Comparison of ENCODE assay signal across 27 mouse cellular contexts in the genomic region with DNA sequence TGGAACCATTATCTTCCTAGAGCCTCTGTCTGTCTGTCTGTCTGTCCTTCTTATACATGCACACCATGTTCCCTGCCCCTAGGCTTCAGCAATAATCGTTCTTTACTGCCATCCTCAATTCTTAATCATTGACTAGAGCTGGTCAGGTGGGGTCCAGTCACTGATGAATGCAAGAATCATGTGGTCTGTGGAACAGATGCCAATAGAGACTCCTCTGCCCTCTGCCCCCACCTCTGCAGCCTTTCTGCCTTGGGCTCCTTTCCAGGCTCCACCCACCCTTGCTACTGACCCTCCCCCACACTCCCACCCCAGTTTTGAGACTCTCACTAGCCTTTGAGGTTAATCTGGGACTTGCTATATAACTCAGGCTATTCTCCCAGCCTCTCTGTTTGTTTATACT. TPM values are rescaled to one million over a fixed set of nuclear protein-coding genes. Genes with fewer than 3 reads are reported as not detected.
DNase-seq lines count a peak whose midpoint lies in the region; ATAC-seq lines count a peak whose summit lies in the region.
"Had no signal": no experiment of that assay in that cellular context is flagged by ENCODE, and none has a peak within 500 bp of the region (broad histone marks: within the 10 kb centered on the region; RNA-seq: fewer than 3 reads in every experiment).

No protein-coding gene starts in this region.

- H3K27ac ChIP-seq in intestine, embryonic 16.5 days (ENCODE audit: low read length) = no peak overlapping the region
- no peak overlapping the region for H3K27ac ChIP-seq in kidney, embryonic 14.5 days (ENCODE audit: low read depth, low read length)
- H3K27ac ChIP-seq: forebrain, embryonic 12.5 days; gastrocnemius, adult 2 months; hindbrain, embryonic 13.5 days; liver, embryonic 15.5 days; midbrain, embryonic 15.5 days had no signal

- H3K4me2 ChIP-seq in intestine, embryonic 16.5 days (ENCODE audit: low read depth, low read length) = no peak overlapping the region
- no peak overlapping the region for H3K4me2 ChIP-seq in kidney, embryonic 14.5 days (replicated peaks; ENCODE audit: low read depth, low read length)
- H3K4me2 ChIP-seq: forebrain, embryonic 12.5 days; heart, embryonic 11.5 days; hindbrain, embryonic 13.5 days; liver, embryonic 15.5 days; midbrain, embryonic 15.5 days had no signal

- no peak overlapping the region for H3K4me3 ChIP-seq in intestine, embryonic 16.5 days (ENCODE audit: low read length)
- no peak overlapping the region for H3K4me3 ChIP-seq in kidney, embryonic 14.5 days (ENCODE audit: low read length)
- H3K4me3 ChIP-seq: forebrain, embryonic 12.5 days; gastrocnemius, adult 2 months; hindbrain, embryonic 13.5 days; liver, embryonic 15.5 days; midbrain, embryonic 15.5 days; myocyte had no signal

- peaks cover 2% of the 10 kb centered on the region; the same call in 1 of the 2 replicates for H3K4me1 ChIP-seq in intestine, embryonic 16.5 days (ENCODE audit: control insufficient read depth, insufficient read depth, low read length)
- H3K4me1 ChIP-seq in kidney, embryonic 14.5 days (ENCODE audit: control insufficient read depth, insufficient read depth, low read length) = no peaks in the 10 kb centered on the region
- H3K4me1 ChIP-seq: liver, embryonic 15.5 days had no signal

- no peaks in the 10 kb centered on the region for H3K9me3 ChIP-seq in intestine, embryonic 16.5 days (ENCODE audit: control insufficient read depth, low read length)
- H3K9me3 ChIP-seq in kidney, embryonic 14.5 days (ENCODE audit: control insufficient read depth, low read length) = no peaks in the 10 kb centered on the region
- H3K9me3 ChIP-seq: forebrain, embryonic 12.5 days; hindbrain, embryonic 13.5 days; liver, embryonic 15.5 days; midbrain, embryonic 15.5 days had no signal

- H3K27me3 ChIP-seq in intestine, embryonic 16.5 days (replicated peaks; ENCODE audit: control insufficient read depth, insufficient read depth, low read length) = no peaks in the 10 kb centered on the region
- no peaks in the 10 kb centered on the region for H3K27me3 ChIP-seq in kidney, embryonic 14.5 days (ENCODE audit: control insufficient read depth, insufficient read depth, low read length)
- H3K27me3 ChIP-seq: forebrain, embryonic 12.5 days; hindbrain, embryonic 13.5 days; liver, embryonic 15.5 days; midbrain, embryonic 15.5 days had no signal

- no peaks in the 10 kb centered on the region for H3K36me3 ChIP-seq in intestine, embryonic 16.5 days (ENCODE audit: control insufficient read depth, insufficient read depth, low read length)
- no peaks in the 10 kb centered on the region for H3K36me3 ChIP-seq in kidney, embryonic 14.5 days (ENCODE audit: control insufficient read depth, insufficient read depth, low read length)
- H3K36me3 ChIP-seq: forebrain, embryonic 12.5 days; hindbrain, embryonic 13.5 days; liver, embryonic 15.5 days; midbrain, embryonic 15.5 days had no signal

- no peak overlapping the region for H3K9ac ChIP-seq in intestine, embryonic 16.5 days (ENCODE audit: low read depth, low read length)
- no peak overlapping the region for H3K9ac ChIP-seq in kidney, embryonic 14.5 days (ENCODE audit: low read depth, low read length)
- H3K9ac ChIP-seq: forebrain, embryonic 12.5 days; hindbrain, embryonic 13.5 days; liver, embryonic 15.5 days; midbrain, embryonic 15.5 days had no signal

- peak; percentile 69 for DNase-seq in ES-CJ7 (ENCODE audit: low read depth, low spot score)
- peak; percentile 83 to 91 for DNase-seq in kidney, postnatal 36 days
- DNase-seq in cerebellum, adult 9-10 months = no peak
- no peak for DNase-seq in left cerebral cortex, adult 9 months (ENCODE audit: low spot score in 2 of 2)
- DNase-seq: adrenal gland, postnatal 25 days; B cell, adult 2 months; cerebellum, adult 18-20 months; gastrocnemius, adult 2 months; heart, postnatal 10 days; spleen, adult 18-20 months; thymus, postnatal 4 days had no signal

- peak; percentile 39; the same call in 1 of the 2 replicates for ATAC-seq in intestine, embryonic 16.5 days
- peak; percentile 40; the same call in 1 of the 2 replicates for ATAC-seq in kidney, embryonic 14.5 days (ENCODE audit: low FRiP score, low TSS enrichment)
- ATAC-seq in megakaryocyte progenitor cell, adult 5-6 weeks (replicated peaks; ENCODE audit: poor library complexity) = no peak
- ATAC-seq: inflammation-experienced regulatory T-cells, adult 6 months; lung, postnatal 0 days; midbrain, embryonic 15.5 days had no signal

- WGBS in intestine, embryonic 16.5 days = 45% methylated on average over 1 of the region's 1 CpGs
- 74% methylated on average over 1 of the region's 1 CpGs for WGBS in kidney, embryonic 14.5 days

RNA-seq across cellular contexts. Expression of a gene that starts 38.2 kb away (rescaled TPM):
- 10.7 and 10.9 TPM in 2 replicates for polyA plus RNA-seq in intestine, embryonic 16.5 days (2015; fragmentation: Nextera tagmentation; extraction: Ambion mirVana)
- 4.7 and 12.2 TPM in 2 replicates for polyA plus RNA-seq in kidney, embryonic 14.5 days (2014; fragmentation: Nextera tagmentation; extraction: Ambion mirVana)
- 0.37 and 1.7 TPM in 2 replicates for total RNA-seq in megakaryocyte progenitor cell, adult 5-6 weeks (2015)
- 1.2 and 7.0 TPM in 2 replicates for total RNA-seq in megakaryocyte progenitor cell, adult 5-6 weeks (2017)

RNA-seq across cellular contexts. Expression of a gene that starts 49.1 kb away (rescaled TPM):
- polyA plus RNA-seq in intestine, embryonic 16.5 days (2015; fragmentation: Nextera tagmentation; extraction: Ambion mirVana) = 5.6 and 5.7 TPM in 2 replicates
- polyA plus RNA-seq in kidney, embryonic 14.5 days (2014; fragmentation: Nextera tagmentation; extraction: Ambion mirVana) = not detected in 2 replicates
- not detected in 2 replicates for total RNA-seq in megakaryocyte progenitor cell, adult 5-6 weeks (2015)
- not detected in 2 replicates for total RNA-seq in megakaryocyte progenitor cell, adult 5-6 weeks (2017)
- total RNA-seq: adrenal gland, postnatal 25 days; gastrocnemius, adult 2 months; heart, postnatal 10 days; left cerebral cortex, adult 8-10 months; megakaryocyte, adult 5-6 weeks had no signal
- polyA plus RNA-seq: forebrain, embryonic 12.5 days; gonadal fat pad, adult 2 months; heart, embryonic 11.5 days; hindbrain, embryonic 13.5 days; inflammation-experienced regulatory T-cells, adult 6 months; limb, embryonic 14.5 days; lung, postnatal 0 days; midbrain, embryonic 15.5 days; myocyte; neural tube, embryonic 14.5 days had no signal

Comparison
In these comparisons a context has a peak if more than half of its experiments do, and no peak if none do; other contexts are left out.
1. DNase-seq: peak in ES-CJ7 (single experiment) and kidney, postnatal 36 days (2 of 2); none in cerebellum, adult 9-10 months (single experiment) and left cerebral cortex, adult 9 months (0 of 2).